ENCODE assay signal across 26 mouse cellular contexts in genomic region chr14:7992158-7992557, GRCm38 (mm10). TPM values are rescaled to one million over a fixed set of nuclear protein-coding genes. Genes with fewer than 3 reads are reported as not detected.
"Had no signal": no experiment of that assay in that cellular context is flagged by ENCODE, and none has a peak within 500 bp of the region (broad histone marks: within the 10 kb centered on the region; RNA-seq: fewer than 3 reads in every experiment).

No protein-coding gene starts in this region.

- H3K9ac ChIP-seq: lung, embryonic 15.5 days; midbrain, embryonic 13.5 days; midbrain, embryonic 15.5 days; neural tube, embryonic 12.5 days had no signal

- H3K4me2 ChIP-seq: lung, embryonic 15.5 days; midbrain, embryonic 11.5 days; midbrain, embryonic 13.5 days; midbrain, embryonic 15.5 days; neural tube, embryonic 12.5 days had no signal

- H3K27me3 ChIP-seq: lung, embryonic 15.5 days; midbrain, embryonic 13.5 days; midbrain, embryonic 15.5 days; neural tube, embryonic 12.5 days had no signal

- DNase-seq: lung, adult 2 months; lung, postnatal 14 days; lung, postnatal 36 days; right cerebral cortex, postnatal 14 days; spleen, adult 18-20 months; thymus, adult 18-20 months; thymus, postnatal 14 days; thymus, postnatal 4 days had no signal

- H3K4me1 ChIP-seq: neural tube, embryonic 12.5 days had no signal

- H3K9me3 ChIP-seq: lung, embryonic 15.5 days; megakaryocyte, embryonic 14.5 days; midbrain, embryonic 13.5 days; midbrain, embryonic 15.5 days; neural tube, embryonic 12.5 days had no signal

- H3K36me3 ChIP-seq: lung, embryonic 15.5 days; midbrain, embryonic 13.5 days; midbrain, embryonic 15.5 days; neural tube, embryonic 12.5 days had no signal

- ATAC-seq: lung, postnatal 0 days; midbrain, embryonic 13.5 days; midbrain, embryonic 15.5 days had no signal

- H3K4me3 ChIP-seq: lung, embryonic 15.5 days; megakaryocyte, embryonic 14.5 days; midbrain, embryonic 13.5 days; midbrain, embryonic 15.5 days; neural tube, embryonic 12.5 days had no signal

- H3K27ac ChIP-seq: lung, embryonic 15.5 days; macrophage; midbrain, embryonic 13.5 days; midbrain, embryonic 15.5 days; neural tube, embryonic 12.5 days had no signal

RNA-seq across cellular contexts. Expression of gene Dnase1l3, which starts 2.2 kb away (rescaled TPM):
- total RNA-seq: midbrain, postnatal 0 days had no signal

RNA-seq across cellular contexts. Expression of gene Gm45521, which starts 35.1 kb away (rescaled TPM):
- total RNA-seq: megakaryocyte progenitor cell, adult 5-6 weeks; midbrain, postnatal 0 days; monocyte, adult 5-6 weeks; neutrophil, adult 5-6 weeks had no signal
- polyA plus RNA-seq: liver, embryonic 16.5 days; lung, adult 2 months; lung, embryonic 15.5 days; lung, postnatal 0 days; macrophage; neural tube, embryonic 12.5 days; neural tube, embryonic 14.5 days; stomach, embryonic 14.5 days; stomach, embryonic 16.5 days; thymus, postnatal 0 days; urinary bladder, adult 2 months had no signal
